Mouse (Mus musculus) heart, postnatal 0 days (tissue): ENCODE measurements at regions not wholly inside any gene's neighbourhood (a gene's known extent, or its start where the extent isn't known, plus 50 kb on each side); places are given as distances from the start of the nearest gene placed in this dataset.

Experiments
- CTCF ChIP-seq: IDR thresholded peaks from 2 replicates; pipeline ENCODE4 v1.5.1; 2016; ENCODE audit warnings: antibody characterized with exemption, control low read depth, low read depth
- EP300 ChIP-seq: IDR thresholded peaks from 2 replicates; pipeline ENCODE4 v1.6.1; 2016; ENCODE audit warnings: antibody characterized with exemption, low read depth

DNA sequence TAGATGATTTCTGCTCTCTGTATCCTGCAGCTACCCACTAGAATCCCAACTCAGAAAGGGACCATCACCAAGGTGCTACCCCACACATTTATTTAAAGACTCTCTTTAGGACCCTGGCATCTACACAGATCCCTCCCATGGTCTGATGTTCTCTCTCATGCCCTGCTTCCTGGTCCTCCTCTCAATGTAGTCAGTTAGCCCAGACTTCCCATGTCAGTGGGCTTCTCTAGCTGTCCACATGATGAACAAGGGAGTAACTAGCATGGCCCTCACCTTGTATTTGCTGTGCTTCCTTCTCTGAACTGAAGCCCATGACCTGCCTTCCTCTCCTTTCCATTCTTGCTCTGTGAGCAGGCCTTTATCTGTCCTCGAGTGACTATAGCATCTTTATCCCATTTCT, 71.8 kb upstream of the Adam6b start:
- TF ChIP-seq CTCF (no peak), EP300 (no peak)
